In the genomic region with DNA sequence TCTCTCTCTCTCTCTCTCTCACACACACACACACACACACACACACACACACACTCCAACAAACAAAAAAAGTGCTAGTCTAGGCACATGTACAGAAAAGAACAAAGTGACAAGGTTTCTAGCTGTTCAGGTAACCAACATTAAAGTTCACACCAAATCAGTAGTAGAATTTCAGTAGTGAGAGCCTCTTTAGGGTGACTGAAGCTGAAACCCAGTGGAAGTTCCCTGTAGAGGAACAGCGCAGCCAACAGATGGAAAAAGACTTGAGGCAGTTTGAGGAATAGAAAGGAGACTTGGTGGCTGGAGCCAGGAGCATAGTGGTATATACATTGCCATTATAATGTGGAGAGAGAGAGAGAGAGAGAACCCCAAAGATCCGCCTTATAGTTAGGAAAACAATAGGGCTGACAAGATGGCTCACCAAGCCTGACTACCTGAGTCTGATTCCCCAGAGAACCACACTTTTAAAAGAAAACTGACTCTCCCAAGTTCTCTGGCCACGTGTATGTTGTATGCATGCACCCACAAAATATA, we compare ENCODE assay signal across 8 mouse cellular contexts. TPM values are rescaled to one million over a fixed set of nuclear protein-coding genes. Genes with fewer than 3 reads are reported as not detected.
DNase-seq lines count a peak whose midpoint lies in the region; ATAC-seq and TF ChIP-seq lines count a peak whose summit lies in the region.

No protein-coding gene starts in this region.

- no peak for TF ChIP-seq POLR2A in MEL (IDR thresholded peaks at IDR 0.05; ENCODE audit: control insufficient read depth in 1 of 2, insufficient read depth in 1 of 2, low read depth in 1 of 2, low read length in 2 of 2, poor library complexity in 1 of 2)

- TF ChIP-seq RAD21 in MEL (IDR thresholded peaks at IDR 0.05; ENCODE audit: low read depth, low read length) = no peak

- H3K4me2 ChIP-seq in heart, embryonic 16.5 days (ENCODE audit: low read depth, low read length) = peak overlapping the region; percentile 65

- H3K27me3 ChIP-seq in heart, embryonic 16.5 days (ENCODE audit: control insufficient read depth, insufficient read depth, low read length) = no peaks in the 10 kb centered on the region
- H3K27me3 ChIP-seq in MEL (ENCODE audit: control insufficient read depth in 1 of 2, insufficient read depth in 2 of 2, low read length in 2 of 2) = no peaks in the 10 kb centered on the region

- intact Hi-C loops in heart, postnatal 14 days (cut with DNase I) = no loop called here

- TF ChIP-seq EP300 in MEL (IDR thresholded peaks at IDR 0.05; ENCODE audit: low read depth in 1 of 2, low read length in 2 of 2) = no peak

- no peaks in the 10 kb centered on the region for H3K9me3 ChIP-seq in heart, embryonic 16.5 days (replicated peaks; ENCODE audit: control insufficient read depth, low read length)
- no peaks in the 10 kb centered on the region for H3K9me3 ChIP-seq in MEL (replicated peaks; ENCODE audit: insufficient read depth, low read length)

- H3K79me2 ChIP-seq in MEL (ENCODE audit: control insufficient read depth, insufficient read depth, low read length, poor library complexity) = peaks cover 28% of the 10 kb centered on the region
- peaks cover 29% of the 10 kb centered on the region for H3K79me2 ChIP-seq in macrophage (ENCODE audit: inconsistent target)

- H3K4me3 ChIP-seq in heart, embryonic 16.5 days (ENCODE audit: low read length) = peak overlapping the region; percentile 87
- H3K4me3 ChIP-seq in MEL (ENCODE audit: control insufficient read depth in 1 of 2, insufficient read depth in 1 of 2, low read depth in 2 of 2, low read length in 2 of 2) (peak overlapping the region; percentile 63 to 81), macrophage (ENCODE audit: inconsistent target) (peak overlapping the region; percentile 91)

- H3K4me1 ChIP-seq in heart, embryonic 16.5 days (ENCODE audit: control insufficient read depth, insufficient read depth, low read length) = peaks cover 23% of the 10 kb centered on the region
- H3K4me1 ChIP-seq in MEL (ENCODE audit: control insufficient read depth in 1 of 2, insufficient read depth in 2 of 2, low read length in 2 of 2) = peaks cover 3 to 27% of the 10 kb centered on the region in 2 experiments; a peak in 3 of 4 replicates

- no peak; a peak in 1 of 6 replicates for TF ChIP-seq CTCF in MEL (IDR thresholded peaks at IDR 0.05 in 2 of 3, conservative IDR thresholded peaks at IDR 0.05 in 1 of 3; ENCODE audit: control insufficient read depth in 1 of 3, insufficient read depth in 1 of 3, low read depth in 2 of 3, low read length in 3 of 3, poor library complexity in 1 of 3, severe bottlenecking in 1 of 3)

- H3K9ac ChIP-seq in heart, embryonic 16.5 days (ENCODE audit: low read length) = peak overlapping the region; percentile 84
- peak overlapping the region; percentile 85 for H3K9ac ChIP-seq in MEL (ENCODE audit: control insufficient read depth, low read depth, low read length, poor library complexity, severe bottlenecking)

- no peaks in the 10 kb centered on the region for H3K36me3 ChIP-seq in heart, embryonic 16.5 days (ENCODE audit: control insufficient read depth, insufficient read depth)
- peaks cover 0 to 26% of the 10 kb centered on the region in 2 experiments; a peak in 2 of 4 replicates for H3K36me3 ChIP-seq in MEL (ENCODE audit: control insufficient read depth in 1 of 2, insufficient read depth in 2 of 2, low read length in 2 of 2)
- H3K36me3 ChIP-seq in macrophage (ENCODE audit: inconsistent target) = no peaks in the 10 kb centered on the region

- no peak for ATAC-seq in heart, embryonic 16.5 days (replicated peaks; ENCODE audit: extremely low read depth, insufficient read depth, low FRiP score)
- 0 out of 2 replicates have a peak, but pooled peaks have one; percentile 10 for ATAC-seq in granulocyte monocyte progenitor cell, adult 5-6 weeks (replicated peaks; ENCODE audit: poor library complexity, severe bottlenecking)

- DNase-seq in heart, postnatal 14 days = no peak
- DNase-seq in MEL (ENCODE audit: low read depth, low spot score) = peak; percentile 71
- no peak for DNase-seq in thymus, postnatal 25 days
- no peak for DNase-seq in spleen, postnatal 36 days (ENCODE audit: low spot score in 2 of 2)
- DNase-seq in cerebellum, adult 11 months = no peak

- H3K27ac ChIP-seq in heart, embryonic 16.5 days (ENCODE audit: low read length) = peak overlapping the region; percentile 96
- H3K27ac ChIP-seq in MEL (ENCODE audit: control insufficient read depth, low read depth, low read length) (peak overlapping the region; percentile 93), macrophage (peak overlapping the region; percentile 89)

- WGBS in heart, embryonic 16.5 days = 39% methylated on average over 3 of the region's 3 CpGs
- 12% methylated on average over 3 of the region's 3 CpGs for WGBS in macrophage (ENCODE audit: missing documents)

TF ChIP-seq in MEL, 35 proteins besides CTCF, POLR2A, EP300 and RAD21 (continues in another document):
- 0 out of 2 replicates have a peak, but pooled peaks have one; percentile 17 for TF ChIP-seq HCFC1 (IDR thresholded peaks at IDR 0.05; ENCODE audit: low read depth, low read length)

RNA-seq across cellular contexts. Expression of gene Tmem79, which starts 1.0 kb away (rescaled TPM):
- 1.7 and 2.6 TPM in 2 replicates for polyA plus RNA-seq in heart, embryonic 16.5 days (2015; fragmentation: Nextera tagmentation; extraction: Ambion mirVana)
- total RNA-seq in heart, postnatal 14 days (2021) = 1 to 10 TPM; 1.6 TPM
- total RNA-seq in MEL (2012; rRNA removed) = 2.2 TPM in 2 replicates
- polyA plus RNA-seq in MEL (2012; ENCODE audit: insufficient read depth in 1 of 2, insufficient read length in 2 of 2, low read depth in 1 of 2, low replicate concordance in 2 of 2, missing spikeins in 1 of 2) (1 to 10 TPM in 1 of 2 experiments, not detected in 1; 3.7 TPM), macrophage (2018) (0.13 to 0.59 TPM (median 0.42 TPM) in 3 replicates)
- 0.56 and 2.0 TPM in 2 replicates for total RNA-seq in granulocyte monocyte progenitor cell, adult 5-6 weeks (2014; fragmentation: Nextera tagmentation)
- 0.78 and 1.8 TPM in 2 replicates for total RNA-seq in granulocyte monocyte progenitor cell, adult 5-6 weeks (2017)
- under 1 TPM in 1 of 26 experiments, not detected in 25; 0.54 TPM for total RNA-seq in macrophage (2018; cell fraction: chromatin; rRNA removed)
- under 1 TPM in 24 of 26 experiments, not detected in 2; 0.09 to 0.68 (median 0.21) TPM for total RNA-seq in macrophage (2018; cell fraction: cytosol; rRNA removed)
- 1 to 10 TPM in 3 of 26 experiments, under 1 TPM in 6, not detected in 17; 0.42 to 1.2 (median 0.61) TPM for total RNA-seq in macrophage (2018; cell fraction: nucleus; rRNA removed)

RNA-seq across cellular contexts. Expression of gene Smg5, which starts 1.1 kb away (rescaled TPM):
- polyA plus RNA-seq in heart, embryonic 16.5 days (2015; fragmentation: Nextera tagmentation; extraction: Ambion mirVana) = 50.1 and 51.0 TPM in 2 replicates
- total RNA-seq in heart, postnatal 14 days (2021) = 10 to 100 TPM; 41.5 to 44.3 TPM
- 87.3 and 97.9 TPM in 2 replicates for total RNA-seq in MEL (2012; rRNA removed)
- polyA plus RNA-seq in MEL (2012; ENCODE audit: insufficient read depth in 1 of 2, insufficient read length in 2 of 2, low read depth in 1 of 2, low replicate concordance in 2 of 2, missing spikeins in 1 of 2) = 100 to 1,000 TPM; 123 to 148 TPM
- 50.8 and 53.1 TPM in 2 replicates for total RNA-seq in granulocyte monocyte progenitor cell, adult 5-6 weeks (2014; fragmentation: Nextera tagmentation)
- total RNA-seq in granulocyte monocyte progenitor cell, adult 5-6 weeks (2017) = 64.1 and 79.0 TPM in 2 replicates
- total RNA-seq in macrophage (2018; cell fraction: chromatin; rRNA removed) = 100 to 1,000 TPM in 21 of 26 experiments, 10 to 100 TPM in 5; 77.1 to 208 (median 139) TPM
- 10 to 100 TPM in 25 of 26 experiments, 1 to 10 TPM in 1; 9.4 to 31.5 (median 18.2) TPM for total RNA-seq in macrophage (2018; cell fraction: cytosol; rRNA removed)
- total RNA-seq in macrophage (2018; cell fraction: nucleus; rRNA removed) = 100 to 1,000 TPM in 2 of 26 experiments, 10 to 100 TPM in 24; 48.3 to 128 (median 78.7) TPM
- 14.9 to 23.8 TPM (median 23.6 TPM) in 3 replicates for polyA plus RNA-seq in macrophage (2018)

RNA-seq across cellular contexts. Expression of gene Glmp, which starts 10.1 kb away (rescaled TPM):
- 142 and 149 TPM in 2 replicates for polyA plus RNA-seq in heart, embryonic 16.5 days (2015; fragmentation: Nextera tagmentation; extraction: Ambion mirVana)
- 10 to 100 TPM; 90.8 to 98.8 TPM for total RNA-seq in heart, postnatal 14 days (2021)
- 47.6 and 48.3 TPM in 2 replicates for total RNA-seq in MEL (2012; rRNA removed)
- 100 to 1,000 TPM in 1 of 2 experiments, not detected in 1; 181 TPM for polyA plus RNA-seq in MEL (2012; ENCODE audit: insufficient read depth in 1 of 2, insufficient read length in 2 of 2, low read depth in 1 of 2, low replicate concordance in 2 of 2, missing spikeins in 1 of 2)
- 123 and 165 TPM in 2 replicates for total RNA-seq in granulocyte monocyte progenitor cell, adult 5-6 weeks (2014; fragmentation: Nextera tagmentation)
- total RNA-seq in granulocyte monocyte progenitor cell, adult 5-6 weeks (2017) = 26.7 and 29.3 TPM in 2 replicates
- 10 to 100 TPM; 24.6 to 88.8 (median 38.2) TPM for total RNA-seq in macrophage (2018; cell fraction: chromatin; rRNA removed)
- total RNA-seq in macrophage (2018; cell fraction: cytosol; rRNA removed) = 100 to 1,000 TPM; 271 to 488 (median 379) TPM
- 100 to 1,000 TPM in 25 of 26 experiments, 10 to 100 TPM in 1; 62.8 to 337 (median 227) TPM for total RNA-seq in macrophage (2018; cell fraction: nucleus; rRNA removed)
- polyA plus RNA-seq in macrophage (2018) = 347 to 461 TPM (median 393 TPM) in 3 replicates

RNA-seq across cellular contexts. Expression of gene Paqr6, which starts 29.4 kb away (rescaled TPM):
- 3.2 and 4.2 TPM in 2 replicates for polyA plus RNA-seq in heart, embryonic 16.5 days (2015; fragmentation: Nextera tagmentation; extraction: Ambion mirVana)
- total RNA-seq in heart, postnatal 14 days (2021) = under 1 TPM; 0.22 to 0.67 TPM
- not detected in 2 replicates for total RNA-seq in MEL (2012; rRNA removed)
- polyA plus RNA-seq in MEL (2012; ENCODE audit: insufficient read depth in 1 of 2, insufficient read length in 2 of 2, low read depth in 1 of 2, low replicate concordance in 2 of 2, missing spikeins in 1 of 2) (under 1 TPM in 1 of 2 experiments, not detected in 1; 0.11 TPM), macrophage (2018) (not detected in 3 replicates)
- total RNA-seq in granulocyte monocyte progenitor cell, adult 5-6 weeks (2014; fragmentation: Nextera tagmentation) = not detected in 2 replicates
- total RNA-seq in granulocyte monocyte progenitor cell, adult 5-6 weeks (2017) = not detected in 2 replicates
- total RNA-seq in macrophage (2018; cell fraction: chromatin; rRNA removed) = under 1 TPM in 1 of 26 experiments, not detected in 25; 0.91 TPM
- not detected for total RNA-seq in macrophage (2018; cell fraction: cytosol; rRNA removed)
- total RNA-seq in macrophage (2018; cell fraction: nucleus; rRNA removed) = under 1 TPM in 1 of 26 experiments, not detected in 25; 0.98 TPM

RNA-seq across cellular contexts. Expression of gene Bglap3, which starts 37.6 kb away (rescaled TPM):
- 0.21 TPM in 1 of 2 replicates, not detected in the other for polyA plus RNA-seq in heart, embryonic 16.5 days (2015; fragmentation: Nextera tagmentation; extraction: Ambion mirVana)
- total RNA-seq in heart, postnatal 14 days (2021) = not detected
- total RNA-seq in MEL (2012; rRNA removed) = 0.16 TPM in 1 of 2 replicates, not detected in the other
- not detected for polyA plus RNA-seq in MEL (2012; ENCODE audit: insufficient read depth in 1 of 2, insufficient read length in 2 of 2, low read depth in 1 of 2, low replicate concordance in 2 of 2, missing spikeins in 1 of 2)
- not detected in 2 replicates for total RNA-seq in granulocyte monocyte progenitor cell, adult 5-6 weeks (2014; fragmentation: Nextera tagmentation)
- total RNA-seq in granulocyte monocyte progenitor cell, adult 5-6 weeks (2017) = not detected in 2 replicates
- total RNA-seq in macrophage (2018; cell fraction: chromatin; rRNA removed) = not detected
- total RNA-seq in macrophage (2018; cell fraction: cytosol; rRNA removed) = not detected
- not detected for total RNA-seq in macrophage (2018; cell fraction: nucleus; rRNA removed)
- not detected in 3 replicates for polyA plus RNA-seq in macrophage (2018)
